Mouse (Mus musculus) embryo, embryonic 11 days (tissue): ENCODE measurements around the gene Map3k7cl.

ENCODE experiments used
- DNase-seq: peaks from one replicate; pipeline ENCODE4 v3.0.0-alpha.2; 2015

Map3k7cl gene

DNA sequence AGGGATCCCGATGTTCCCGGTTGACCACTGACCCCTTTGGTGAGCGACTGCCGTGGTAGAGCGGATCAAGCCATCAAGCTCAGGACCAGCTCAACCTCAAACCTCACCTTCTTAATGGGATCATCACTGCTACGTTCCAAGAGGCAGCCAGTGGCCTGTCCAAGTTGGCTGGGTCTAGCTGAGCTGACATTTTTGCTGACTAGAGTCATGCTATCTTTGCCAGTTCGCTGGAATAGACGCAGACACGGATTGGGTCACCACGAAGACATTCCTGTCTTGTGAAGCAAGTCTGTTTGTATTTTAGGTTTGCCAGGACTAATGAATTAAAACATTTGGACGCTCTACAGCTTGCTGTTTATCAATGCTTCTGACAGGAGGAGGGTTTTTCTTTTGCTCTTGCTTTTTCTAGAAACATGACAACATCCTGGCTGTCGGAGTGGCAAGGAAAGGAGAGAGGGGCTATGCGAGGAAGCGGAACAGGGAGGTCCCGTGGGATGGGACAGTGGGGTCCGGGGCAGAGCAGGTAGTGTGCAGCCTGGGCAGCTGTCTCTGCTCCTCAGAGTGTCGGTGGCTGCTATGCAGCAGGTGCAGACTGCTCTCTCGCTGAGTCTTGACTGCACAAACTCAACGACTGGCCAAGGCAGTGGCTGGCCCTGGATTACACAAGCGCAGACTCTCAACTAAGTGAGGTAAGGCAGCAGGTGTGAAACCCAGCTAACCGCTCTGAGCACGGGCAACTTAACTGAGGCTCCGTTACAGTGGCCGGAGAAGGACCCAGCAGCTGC is at the start of gene Map3k7cl:
TSS of gene Map3k7cl (plus strand) at position 424 of the 785 bp plus-strand sequence.
- DNase-seq = no peak

DNA sequence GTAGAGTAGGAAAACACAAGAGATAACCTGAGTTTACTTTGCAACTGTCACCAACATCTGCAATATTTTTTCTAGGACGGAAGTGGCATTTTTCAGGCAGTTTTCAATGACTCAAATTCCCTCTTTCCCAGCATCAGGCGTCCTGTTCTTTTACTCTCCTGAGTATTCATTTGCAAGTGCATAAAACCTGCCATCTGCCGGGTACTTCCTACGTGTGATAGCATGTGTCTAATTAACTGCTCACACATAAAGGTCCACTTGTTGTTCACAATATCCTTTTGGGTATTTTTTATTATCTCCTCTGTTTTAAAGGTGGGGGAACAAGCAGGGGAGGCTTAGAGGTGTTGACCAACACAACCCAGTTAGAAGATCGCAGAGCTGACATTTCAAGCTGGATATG is 41.4 kb upstream of the Map3k7cl start:
- no peak for DNase-seq

DNA sequence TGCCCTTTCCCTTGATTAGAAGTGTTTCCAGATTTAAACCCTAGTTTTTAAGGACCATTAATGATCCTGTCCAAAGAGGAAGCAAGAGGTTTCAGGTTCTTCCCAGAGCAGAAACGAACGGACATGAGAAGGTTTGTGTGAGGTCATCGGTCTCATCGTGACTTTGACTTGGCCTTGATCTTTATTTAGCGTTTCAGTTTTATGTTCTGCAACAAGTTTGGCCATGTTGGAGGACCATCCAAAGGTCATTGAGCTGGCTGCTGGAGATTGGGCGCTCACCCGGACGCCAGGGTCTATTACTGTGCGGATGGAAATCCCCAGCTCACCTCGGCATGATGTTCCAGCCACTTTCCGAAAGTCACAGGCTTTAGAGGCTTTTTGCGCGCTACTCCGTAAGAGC is 40.8 kb upstream of the Map3k7cl start:
- no peak for DNase-seq

DNA sequence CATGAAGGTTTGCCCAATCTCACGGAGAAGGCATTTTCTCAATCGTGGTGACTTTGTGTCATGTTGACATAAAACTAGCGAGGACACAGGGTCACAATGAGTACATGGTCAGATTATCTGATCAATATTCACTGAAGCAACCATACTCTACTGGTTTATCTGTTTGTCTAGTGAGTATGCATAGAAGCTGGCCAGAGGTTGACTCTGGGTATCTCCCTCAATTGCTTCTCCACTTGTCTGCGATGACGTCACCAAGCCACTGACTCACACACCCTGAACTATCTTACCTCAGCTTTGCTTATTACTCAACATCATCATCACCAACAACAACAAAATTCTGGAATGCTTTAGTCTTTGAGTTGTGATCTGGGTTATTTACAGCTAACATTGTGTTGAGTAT is 28.9 kb upstream of the Map3k7cl start:
- no peak for DNase-seq

DNA sequence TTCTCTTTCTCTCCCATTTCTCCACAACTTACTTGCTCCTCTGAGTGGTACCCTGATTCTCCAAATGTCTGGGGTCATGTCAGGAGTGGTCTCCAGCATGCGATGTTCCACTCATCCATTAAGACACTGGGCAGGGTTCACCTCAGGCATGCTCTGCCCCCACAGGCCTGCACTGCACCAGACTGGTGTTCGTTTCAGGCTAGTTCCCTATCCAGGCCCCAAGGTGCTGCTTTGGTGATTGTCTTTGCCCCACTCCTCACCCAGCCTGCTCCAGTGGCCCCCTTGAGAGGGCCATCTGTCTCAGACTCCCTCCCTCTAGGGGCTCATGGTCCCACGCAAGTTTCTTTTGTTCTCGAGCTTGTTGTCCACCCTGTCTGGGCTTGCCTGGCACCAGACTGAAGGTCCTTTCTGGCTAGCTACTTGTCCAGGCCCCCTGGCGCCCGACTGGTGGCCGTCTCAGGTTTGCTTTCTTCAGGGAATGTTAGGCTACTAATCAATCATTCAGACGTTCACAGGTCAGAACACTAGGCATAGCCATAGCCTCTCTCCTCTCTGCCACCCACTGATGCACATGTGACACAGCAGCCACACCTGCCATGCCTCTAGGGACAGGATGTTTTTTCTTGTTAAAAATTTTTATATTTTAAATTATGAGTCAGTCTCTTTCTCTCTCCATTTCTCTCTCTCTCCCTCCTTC is 25.4 kb upstream of the Map3k7cl start:
- DNase-seq = no peak

GRCm38 (mm10) chr16:87528755-87529154 is 24.4 kb upstream of the Map3k7cl start:
- no peak for DNase-seq

DNA sequence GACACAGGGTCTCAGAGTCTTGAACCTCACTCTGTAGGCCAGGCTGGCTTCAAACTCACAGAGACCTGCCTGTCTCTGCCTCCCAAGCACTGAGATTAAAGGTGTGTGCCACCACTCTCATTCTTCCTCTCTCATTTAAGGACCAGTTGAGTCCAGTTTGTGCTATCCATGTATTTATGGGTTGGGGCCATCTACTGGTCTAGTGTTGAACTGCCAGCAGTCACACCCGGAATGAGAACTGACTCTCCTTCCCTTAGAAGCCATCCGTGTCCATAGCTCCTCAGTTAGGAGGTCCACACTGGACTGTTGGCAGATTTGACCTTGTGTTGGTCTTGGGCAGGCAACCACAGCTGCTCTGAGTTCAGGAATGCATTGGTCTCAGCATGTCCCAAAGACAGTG is 4.8 kb upstream of the Map3k7cl start:
- no peak for DNase-seq

- DNase-seq = no peak
These were observed 3.2 kb downstream of the Map3k7cl start for GRCm38 (mm10) chr16:87556320-87556719.

DNA sequence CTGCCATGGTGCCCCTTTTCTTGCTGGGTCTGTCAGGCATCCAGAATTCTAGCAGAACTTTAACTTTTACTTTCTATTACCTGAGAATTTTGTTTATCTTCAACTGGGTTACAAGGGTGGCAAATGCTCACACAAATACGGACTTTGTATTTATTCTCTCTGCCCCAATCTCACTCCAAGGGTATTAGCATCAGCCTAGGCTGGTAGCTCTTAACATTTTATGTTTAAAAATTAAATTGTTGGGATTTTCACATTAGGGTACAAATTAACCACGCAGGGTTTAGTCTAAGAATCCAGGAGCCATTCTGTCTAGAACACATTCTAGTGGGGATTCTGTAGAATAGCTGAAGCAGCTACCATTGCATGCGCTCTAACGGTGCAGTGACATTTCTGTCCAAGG is 8.4 kb downstream of the Map3k7cl start:
- DNase-seq = no peak

GRCm38 (mm10) chr16:87563524-87563923 is 10.4 kb downstream of the Map3k7cl start:
- DNase-seq = no peak

DNA sequence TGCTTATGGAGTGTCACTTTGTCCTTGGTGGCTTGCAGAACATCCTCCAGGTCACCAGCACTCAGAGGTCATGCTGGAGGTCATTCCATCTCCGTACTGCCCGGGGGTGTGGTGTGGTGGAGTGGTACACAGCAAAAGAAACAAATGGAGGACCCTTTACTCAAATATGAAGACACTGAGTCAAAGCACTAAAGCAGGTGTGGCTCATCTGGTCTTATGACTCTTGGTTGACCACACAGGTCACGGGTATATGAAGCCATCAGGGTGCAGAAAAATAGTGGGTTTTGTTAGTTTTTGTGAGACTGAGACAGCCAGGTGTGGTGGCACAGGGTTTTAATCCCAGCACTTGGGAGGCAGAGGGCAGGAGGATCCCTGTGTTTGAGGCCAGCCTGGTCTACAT is 11.4 kb downstream of the Map3k7cl start:
- DNase-seq = no peak

DNA sequence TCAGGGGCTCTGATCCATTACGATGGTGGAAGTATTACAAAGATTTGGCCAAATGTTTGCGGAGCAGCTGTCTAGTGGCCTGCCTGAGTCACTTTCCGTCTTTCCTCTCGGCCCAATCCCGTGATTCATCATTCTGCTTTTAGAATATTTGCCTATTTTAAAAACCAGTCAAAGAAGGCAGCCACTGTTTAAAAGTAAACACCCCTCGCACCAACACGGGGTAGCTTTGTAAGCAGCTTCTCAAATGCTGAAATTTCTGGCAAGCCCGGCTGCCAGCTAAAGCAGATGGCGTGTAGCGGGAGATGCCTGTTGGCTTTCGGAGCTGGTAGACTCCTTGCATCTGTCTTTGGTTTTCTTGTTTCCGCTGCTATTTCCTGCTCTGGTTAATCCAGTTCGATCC is 14.4 kb downstream of the Map3k7cl start:
- DNase-seq = no peak

- no peak for DNase-seq
These were observed 15.1 kb downstream of the Map3k7cl start for GRCm38 (mm10) chr16:87568241-87568640.

DNA sequence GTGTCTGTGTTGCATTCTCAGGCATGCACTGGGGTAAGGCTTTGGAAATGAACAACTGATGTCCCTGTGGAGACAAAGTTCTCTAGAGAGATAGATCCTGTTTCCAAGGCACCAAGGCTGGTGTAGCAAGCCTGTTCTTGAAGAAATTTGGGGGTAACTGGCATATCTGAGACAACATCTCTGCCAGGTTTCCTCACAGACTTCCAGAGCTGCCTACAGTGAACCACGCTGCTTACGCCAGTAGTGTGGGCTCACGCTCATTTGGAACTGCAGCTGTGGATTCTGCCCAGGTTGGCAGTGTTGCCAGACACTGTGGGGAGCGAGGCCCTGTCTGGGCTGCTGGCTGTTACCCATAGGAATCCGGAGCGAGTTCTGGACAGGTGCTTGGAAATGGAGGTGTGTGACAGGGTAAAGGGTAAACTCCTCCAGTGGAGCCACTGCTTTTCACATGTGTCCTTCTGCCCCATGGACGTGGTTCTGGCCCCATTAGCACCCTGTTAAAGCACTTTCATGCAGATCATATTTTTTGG is 16.5 kb downstream of the Map3k7cl start:
- DNase-seq = no peak

DNA sequence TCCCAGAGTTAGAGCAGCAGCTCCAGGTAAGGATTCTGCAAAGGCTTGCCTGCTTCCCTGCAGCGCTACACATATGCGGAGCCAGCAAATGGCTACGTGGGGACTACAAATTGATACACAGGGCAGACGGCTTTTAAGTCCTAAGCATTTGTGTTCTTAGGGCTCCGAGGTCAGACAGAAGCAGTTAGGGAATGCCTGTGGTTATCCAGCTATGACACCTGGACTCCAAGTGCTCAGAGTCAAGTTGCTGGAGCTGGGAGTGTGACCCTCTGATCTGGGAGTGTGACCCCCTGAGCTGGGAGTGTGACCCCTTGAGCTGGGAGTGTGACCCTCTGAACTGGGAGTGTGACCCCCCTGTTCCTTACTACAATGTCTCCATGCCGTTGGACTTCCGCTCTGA is 17.2 kb downstream of the Map3k7cl start:
- DNase-seq = no peak

DNA sequence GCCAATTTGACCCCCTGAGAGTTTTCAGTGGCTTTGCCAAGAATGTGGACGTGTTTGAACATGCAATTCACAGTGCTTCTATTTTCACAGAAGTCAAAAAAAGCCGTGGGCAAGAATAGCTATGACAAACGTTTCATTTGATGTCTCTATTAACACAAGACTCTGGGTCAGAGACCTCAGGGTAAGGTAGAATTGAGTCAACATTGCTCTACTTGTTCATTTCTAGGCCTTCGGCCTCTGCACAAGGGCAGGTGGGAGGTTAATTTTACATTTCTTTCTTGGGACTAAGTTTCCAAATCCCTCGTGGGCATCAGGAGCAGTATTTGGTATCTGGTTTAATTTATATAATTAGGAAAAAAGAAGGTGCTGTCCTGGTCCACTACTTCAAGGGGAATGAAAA is 20.3 kb downstream of the Map3k7cl start:
- DNase-seq = no peak

- no peak for DNase-seq
These were observed 21.0 kb downstream of the Map3k7cl start for GRCm38 (mm10) chr16:87574160-87574559.

DNA sequence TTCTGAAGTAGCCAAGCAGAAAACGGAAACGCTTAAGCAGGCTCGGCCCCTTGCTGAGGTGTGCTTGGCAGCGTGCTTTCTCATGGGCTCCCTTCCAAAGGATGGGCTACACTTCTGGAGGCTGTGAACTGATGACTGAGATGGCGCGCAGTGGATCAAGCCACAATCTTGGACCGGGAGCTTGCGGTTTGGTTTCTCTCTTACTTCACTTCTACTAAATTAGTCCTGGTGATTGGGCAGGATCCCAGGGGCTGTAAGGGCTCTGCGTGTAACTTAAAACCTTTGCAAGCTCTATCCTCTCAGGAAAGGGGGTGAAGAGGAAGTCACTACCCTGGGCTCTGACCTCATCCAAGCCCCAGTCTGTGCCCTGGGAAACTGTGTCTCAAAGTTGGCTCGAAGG is 22.5 kb downstream of the Map3k7cl start:
- no peak for DNase-seq

DNA sequence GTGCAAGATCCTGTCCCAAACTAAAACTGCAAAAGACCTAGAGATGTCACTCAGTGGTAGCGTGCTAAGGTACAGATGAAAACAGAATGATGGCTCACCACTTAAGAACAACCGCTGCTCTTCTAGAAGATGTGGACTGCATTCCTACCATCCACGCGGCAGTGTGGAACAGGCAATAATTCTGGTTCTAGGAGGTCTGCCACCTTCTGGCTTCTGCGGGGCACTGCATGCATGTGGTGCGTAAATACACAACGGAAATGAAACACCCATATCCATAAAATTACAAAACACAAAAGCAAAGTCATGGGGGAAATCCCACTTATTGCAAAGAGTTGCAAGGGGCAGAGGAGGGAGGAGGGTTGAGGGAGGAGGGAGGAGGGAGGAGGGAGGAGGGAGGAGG is 25.8 kb downstream of the Map3k7cl start:
- no peak for DNase-seq

DNA sequence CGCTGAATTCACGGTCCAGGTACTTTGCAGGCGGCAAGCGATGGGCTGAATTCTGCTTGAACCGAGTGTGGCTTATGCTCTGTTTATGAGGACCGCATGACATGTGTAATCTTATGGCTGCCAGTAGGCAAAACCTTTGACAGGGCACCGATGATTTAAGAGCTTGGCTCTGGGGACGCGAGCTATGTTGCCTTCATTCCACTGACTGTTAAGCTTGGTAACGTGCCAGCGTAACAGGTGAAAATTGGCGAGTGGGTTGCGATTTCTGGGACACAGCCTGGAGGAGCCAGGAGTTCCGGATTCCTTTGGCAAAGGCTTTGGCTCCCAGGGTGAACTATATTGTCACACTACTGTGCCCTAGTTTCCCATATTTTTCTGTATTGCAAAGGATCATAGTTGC is 26.3 kb downstream of the Map3k7cl start:
- no peak for DNase-seq

DNA sequence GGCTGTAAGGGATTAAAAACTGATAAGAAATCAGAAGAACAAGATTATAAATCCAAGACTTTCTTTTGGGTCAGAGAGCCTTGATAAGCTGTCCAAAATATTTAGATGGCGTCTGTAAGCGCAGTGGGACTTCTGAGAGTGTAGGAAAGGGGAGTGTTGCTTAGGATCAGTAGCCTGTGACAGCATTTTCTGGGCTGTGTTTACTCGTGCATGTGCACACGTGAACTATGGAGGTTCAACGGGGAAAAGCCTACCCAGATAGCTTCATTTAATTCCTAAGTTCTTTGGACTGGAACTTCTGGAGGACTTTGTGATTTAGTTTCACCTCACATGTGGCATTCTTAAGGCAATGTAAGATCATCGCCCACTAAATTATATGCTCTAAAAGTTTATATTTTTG is 29.6 kb downstream of the Map3k7cl start:
- DNase-seq = no peak

DNA sequence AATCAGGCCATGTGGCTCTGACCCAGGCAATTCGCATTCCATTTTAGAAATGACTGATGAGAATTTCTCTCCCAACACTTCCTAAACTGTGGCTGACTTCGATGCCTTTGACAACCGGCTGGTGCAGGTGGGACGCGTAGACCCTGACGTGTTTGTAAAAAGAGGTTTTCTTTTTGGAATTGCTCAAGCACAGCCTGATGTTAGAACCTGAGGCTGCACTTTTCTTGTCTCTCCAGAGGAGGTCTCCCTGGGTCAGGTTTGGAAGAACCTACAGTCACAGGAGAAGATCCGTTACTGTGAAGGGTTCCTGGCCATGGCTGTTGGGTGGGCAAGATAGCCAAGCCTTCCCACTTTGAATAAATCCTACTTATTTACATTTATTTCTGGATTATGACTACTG is 31.5 kb downstream of the Map3k7cl start:
- peak; percentile 28 for DNase-seq

- DNase-seq = no peak
These were observed 32.6 kb downstream of the Map3k7cl start for GRCm38 (mm10) chr16:87585548-87586262.

GRCm38 (mm10) chr16:87587843-87588242 is 34.7 kb downstream of the Map3k7cl start:
- DNase-seq = no peak
